ENCODE assay signal across 8 mouse cellular contexts in genomic region chrX:52164134-52164737, GRCm38 (mm10). TPM values are rescaled to one million over a fixed set of nuclear protein-coding genes. Genes with fewer than 3 reads are reported as not detected.
A peak's percentile ranks its signal among the peaks of the same experiment; 100 is the strongest.
DNase-seq lines count a peak whose midpoint lies in the region; ATAC-seq and TF ChIP-seq lines count a peak whose summit lies in the region.

No protein-coding gene starts in this region.

- no peak for TF ChIP-seq EP300 in liver, embryonic 14.5 days (IDR thresholded peaks at IDR 0.05; ENCODE audit: low read depth)

- H3K9me3 ChIP-seq in hindbrain, embryonic 12.5 days (replicated peaks), result no peaks in the 10 kb centered on the region
- H3K9me3 ChIP-seq in liver, embryonic 14.5 days (ENCODE audit: control insufficient read depth, low read length), result no peaks in the 10 kb centered on the region
- H3K9me3 ChIP-seq in stomach, embryonic 15.5 days, result no peaks in the 10 kb centered on the region

- H3K4me2 ChIP-seq in hindbrain, embryonic 12.5 days (replicated peaks), result peak overlapping the region; percentile 66
- peak overlapping the region; percentile 84 for H3K4me2 ChIP-seq in liver, embryonic 14.5 days (ENCODE audit: low read depth)
- H3K4me2 ChIP-seq in stomach, embryonic 15.5 days, result peak overlapping the region; percentile 70

- no peak for ATAC-seq in hindbrain, embryonic 12.5 days (ENCODE audit: low FRiP score)
- ATAC-seq in liver, embryonic 14.5 days (ENCODE audit: insufficient read depth), result no peak
- ATAC-seq in stomach, embryonic 15.5 days (ENCODE audit: insufficient read depth, low FRiP score, low read depth), result 0 out of 2 replicates have a peak, but pooled peaks have one; percentile 6

- no peaks in the 10 kb centered on the region for H3K36me3 ChIP-seq in testis, adult 2 months (ENCODE audit: control insufficient read depth, insufficient read depth, low read length)
- H3K36me3 ChIP-seq in hindbrain, embryonic 12.5 days, result no peaks in the 10 kb centered on the region
- no peaks in the 10 kb centered on the region for H3K36me3 ChIP-seq in liver, embryonic 14.5 days (replicated peaks; ENCODE audit: control insufficient read depth, insufficient read depth, low read depth)
- no peaks in the 10 kb centered on the region for H3K36me3 ChIP-seq in stomach, embryonic 15.5 days

- H3K4me3 ChIP-seq in testis, adult 2 months (ENCODE audit: control insufficient read depth, low read depth, low read length), result peak overlapping the region; percentile 86
- peak overlapping the region; percentile 49 for H3K4me3 ChIP-seq in hindbrain, embryonic 12.5 days
- H3K4me3 ChIP-seq in liver, embryonic 14.5 days (ENCODE audit: insufficient read depth in 1 of 2, low read depth in 2 of 2, low read length in 2 of 2), result peak overlapping the region; percentile 53 to 65
- peak overlapping the region; percentile 54 for H3K4me3 ChIP-seq in stomach, embryonic 15.5 days (replicated peaks)

- TF ChIP-seq CTCF in testis, adult 2 months (IDR thresholded peaks at IDR 0.05; ENCODE audit: control insufficient read depth, insufficient read depth, insufficient replicate concordance, low read depth, low read length), result no peak
- TF ChIP-seq CTCF in liver, embryonic 14.5 days (IDR thresholded peaks at IDR 0.05; ENCODE audit: low read depth), result no peak

- no peak for TF ChIP-seq POLR2A in testis, adult 2 months (IDR thresholded peaks at IDR 0.05; ENCODE audit: control insufficient read depth, low read depth, low read length)

- WGBS in hindbrain, embryonic 12.5 days, result 25% methylated on average over 43 of the region's 44 CpGs
- WGBS in liver, embryonic 14.5 days (ENCODE audit: insufficient replicate concordance), result 11% methylated on average over 42 of the region's 44 CpGs
- 24% methylated on average over 44 of the region's 44 CpGs for WGBS in stomach, embryonic 15.5 days

- DNase-seq in adrenal gland, adult (ENCODE audit: inconsistent age in 2 of 2, low spot score in 1 of 2), result peak; percentile 33 to 78
- no peak for DNase-seq in adrenal gland, adult 8-10 months
- no peak for DNase-seq in testis, postnatal 14 days (ENCODE audit: low spot score)
- DNase-seq in liver, embryonic 14.5 days (ENCODE audit: low read depth in 3 of 3, low spot score in 3 of 3), result no peak
- no peak for DNase-seq in frontal cortex, postnatal 14 days (ENCODE audit: low spot score in 2 of 2)

- peak overlapping the region; percentile 50 for H3K9ac ChIP-seq in hindbrain, embryonic 12.5 days
- H3K9ac ChIP-seq in liver, embryonic 14.5 days (replicated peaks), result peak overlapping the region; percentile 66
- peak overlapping the region; percentile 41; the same call in 1 of the 2 replicates for H3K9ac ChIP-seq in stomach, embryonic 15.5 days

- H3K27ac ChIP-seq in testis, adult 2 months (ENCODE audit: control insufficient read depth, insufficient read depth, low read depth, low read length), result peak overlapping the region; percentile 50
- no peak overlapping the region for H3K27ac ChIP-seq in hindbrain, embryonic 12.5 days
- no peak overlapping the region for H3K27ac ChIP-seq in liver, embryonic 14.5 days
- H3K27ac ChIP-seq in stomach, embryonic 15.5 days, result peak overlapping the region; percentile 44

- peaks cover 4% of the 10 kb centered on the region for H3K4me1 ChIP-seq in testis, adult 2 months (ENCODE audit: control insufficient read depth, insufficient read depth, low read length)
- H3K4me1 ChIP-seq in hindbrain, embryonic 12.5 days, result no peaks in the 10 kb centered on the region
- H3K4me1 ChIP-seq in liver, embryonic 14.5 days (replicated peaks; ENCODE audit: control insufficient read depth in 2 of 2, insufficient read depth in 2 of 2, low read length in 1 of 2), result no peaks in the 10 kb centered on the region; a peak in 1 of 4 replicates
- no peaks in the 10 kb centered on the region for H3K4me1 ChIP-seq in stomach, embryonic 15.5 days

- H3K27me3 ChIP-seq in testis, adult 2 months (ENCODE audit: control insufficient read depth, insufficient read depth, low read length), result no peaks in the 10 kb centered on the region
- H3K27me3 ChIP-seq in hindbrain, embryonic 12.5 days, result peaks cover 18% of the 10 kb centered on the region
- H3K27me3 ChIP-seq in liver, embryonic 14.5 days (ENCODE audit: control insufficient read depth, insufficient read depth, low read length), result 0 out of 2 replicates have a peak, but pooled peaks cover 7% of the 10 kb centered on the region
- H3K27me3 ChIP-seq in stomach, embryonic 15.5 days (replicated peaks), result 0 out of 2 replicates have a peak, but pooled peaks cover 3% of the 10 kb centered on the region

RNA-seq across cellular contexts. Expression of gene Gpc4, which starts 0.8 kb away (rescaled TPM):
- 100 to 1,000 TPM in 2 of 4 experiments, 10 to 100 TPM in 2; 87.2 to 214 (median 143) TPM for total RNA-seq in adrenal gland, adult 8-10 months (2022)
- 7.5 and 12.2 TPM in 2 replicates for polyA plus RNA-seq in testis, adult 2 months (2012; rRNA removed)
- polyA plus RNA-seq in hindbrain, embryonic 12.5 days (2016; fragmentation: Nextera tagmentation; extraction: Ambion mirVana), result 23.1 and 23.8 TPM in 2 replicates
- polyA plus RNA-seq in liver, embryonic 14.5 days (2012; rRNA removed), result 2.3 and 3.2 TPM in 2 replicates
- 3.9 and 4.2 TPM in 2 replicates for polyA plus RNA-seq in liver, embryonic 14.5 days (2014; fragmentation: Nextera tagmentation; extraction: Ambion mirVana)
- 28.7 and 28.9 TPM in 2 replicates for polyA plus RNA-seq in stomach, embryonic 15.5 days (2015; fragmentation: Nextera tagmentation; extraction: Ambion mirVana)

Comparison
In these comparisons a context has a peak if more than half of its experiments do, and no peak if none do; other contexts are left out.
1. DNase-seq: peak in adrenal gland, adult (2 of 2); none in adrenal gland, adult 8-10 months (single experiment), testis, postnatal 14 days (single experiment), liver, embryonic 14.5 days (0 of 3) and frontal cortex, postnatal 14 days (0 of 2).
2. H3K27ac ChIP-seq: peak in testis, adult 2 months (single experiment) and stomach, embryonic 15.5 days (single experiment); none in hindbrain, embryonic 12.5 days (single experiment) and liver, embryonic 14.5 days (single experiment).
3. Peak in every context shown above with its lines, with median percentiles within 50 percentile points of each other: H3K4me3 ChIP-seq, H3K4me2 ChIP-seq and H3K9ac ChIP-seq.